Mouse (Mus musculus) v-Abl transformed pro-B cells (cell line): ENCODE measurements at regions not wholly inside any gene's neighbourhood (a gene's known extent, or its start where the extent isn't known, plus 50 kb on each side); places are given as distances from the start of the nearest gene placed in this dataset.
"Not testable (repeated sequence)": the region's sequence is repeated elsewhere in the genome, so short reads cannot be mapped to it uniquely, and the experiment has no call there.

Source experiments
- in situ Hi-C, 2 experiments: fragments of 400-800 bp; cut with MboI; formaldehyde crosslinking; loops; one replicate each; pipeline ENCODE4 v1.15.1; 2025; ENCODE audit not compliant: unreplicated experiment in 2 of 2

DNA sequence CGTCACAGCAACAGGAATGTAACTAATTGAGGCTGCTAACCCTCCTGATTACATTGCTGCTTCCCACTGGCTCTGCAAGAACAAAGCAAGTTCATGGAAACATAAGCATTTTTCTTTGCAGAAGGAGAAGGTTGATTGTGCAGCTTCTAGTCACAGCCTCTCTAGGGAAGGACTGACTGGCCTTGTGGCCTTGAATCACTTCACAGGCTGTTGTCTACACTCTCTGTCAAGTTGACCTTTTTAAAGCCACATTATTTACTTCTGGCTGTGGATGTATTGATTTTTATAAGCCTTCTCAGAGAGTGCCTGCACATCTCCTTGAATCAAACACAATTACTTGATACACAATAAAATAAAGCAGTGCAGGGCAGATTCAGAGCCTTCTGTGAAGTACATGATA, 251.8 kb upstream of the Myo3a start:
- in situ Hi-C loops = no loop called here

DNA sequence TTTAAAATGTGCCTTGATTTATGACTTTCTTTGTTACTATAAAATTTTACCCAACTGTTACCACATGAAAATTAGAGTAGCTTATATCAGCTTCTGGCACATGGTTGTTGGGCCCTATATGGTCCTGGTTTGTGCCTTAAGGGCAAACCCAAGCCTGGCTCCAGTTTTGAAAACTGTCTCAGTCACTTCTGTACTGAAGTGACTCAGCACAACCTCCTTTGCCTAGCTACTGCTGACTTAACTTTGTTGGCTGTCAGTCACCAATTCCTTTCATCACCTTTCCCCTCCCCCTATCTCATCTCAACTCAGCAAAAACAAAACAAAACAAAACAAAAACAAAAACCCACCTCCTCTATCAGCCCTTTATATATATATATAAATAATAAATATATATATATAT, 251.0 kb upstream of the Myo3a start:
- in situ Hi-C loops = no loop called here

DNA sequence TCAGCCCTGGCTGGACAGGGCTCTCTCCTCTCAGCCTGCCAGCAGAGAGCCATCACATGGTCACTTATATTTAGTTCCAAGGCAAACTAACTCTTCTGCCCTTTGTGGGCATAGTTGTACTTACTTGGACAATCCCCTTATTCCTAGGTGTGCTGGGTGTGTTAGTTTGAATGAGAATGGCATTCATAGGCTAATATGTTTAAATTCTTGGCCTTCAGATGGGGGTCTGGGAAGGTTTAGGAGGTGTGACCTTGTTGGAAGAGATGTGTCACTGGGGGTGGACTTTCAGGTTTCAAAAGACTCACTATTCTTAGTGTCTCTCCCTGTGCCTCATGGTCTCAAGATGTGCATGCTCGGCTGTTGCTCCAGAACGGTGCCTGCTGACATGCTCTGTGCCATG, 250.5 kb upstream of the Myo3a start:
- in situ Hi-C loops = no loop called here

DNA sequence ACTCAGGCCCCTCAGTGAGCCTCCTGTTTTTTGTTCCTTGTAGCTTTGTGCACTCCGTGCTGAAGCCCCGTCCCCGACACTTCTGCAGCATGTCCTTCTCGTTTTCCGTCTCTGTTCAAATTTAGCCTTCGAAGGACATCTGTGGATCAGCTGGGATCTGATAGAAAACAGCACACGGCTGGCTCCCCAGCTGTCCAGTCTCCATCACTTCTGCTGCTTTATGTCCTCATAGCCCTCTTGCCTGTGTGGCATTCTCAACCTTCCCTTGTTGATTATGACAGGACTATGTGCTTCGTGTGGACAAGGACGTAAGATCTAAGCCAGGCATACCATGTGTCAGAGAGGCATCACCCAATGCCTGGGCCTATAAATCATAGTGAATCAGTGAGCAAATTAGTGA, 247.1 kb upstream of the Myo3a start:
- in situ Hi-C loops = no loop called here

DNA sequence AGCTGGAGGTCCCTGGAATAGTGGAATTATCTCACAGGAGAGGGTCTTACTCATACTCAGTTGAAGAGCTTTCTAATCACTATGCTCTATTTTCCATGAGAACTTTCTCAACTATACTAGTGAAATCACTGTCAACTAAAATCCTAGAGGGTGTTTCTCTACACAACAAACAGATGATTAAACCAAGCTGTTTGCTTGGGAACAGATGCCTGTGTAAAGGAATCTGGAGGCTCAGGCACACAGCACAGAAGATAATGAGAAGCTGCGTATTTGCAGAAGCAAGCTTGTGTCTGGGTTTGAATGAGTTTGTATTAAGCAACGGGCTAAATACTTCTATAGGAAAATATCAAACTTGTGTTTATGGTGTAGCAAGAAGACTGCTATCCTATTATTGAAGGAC, 202.9 kb upstream of the Myo3a start:
- in situ Hi-C loops = no loop called here

GRCm38 (mm10) chr2:22026794-22027193, 200.5 kb upstream of the Myo3a start:
- in situ Hi-C loops = no loop called here

- in situ Hi-C loops = no loop called here
Measured at GRCm38 (mm10) chr2:22028569-22028968, 198.7 kb upstream of the Myo3a start.

DNA sequence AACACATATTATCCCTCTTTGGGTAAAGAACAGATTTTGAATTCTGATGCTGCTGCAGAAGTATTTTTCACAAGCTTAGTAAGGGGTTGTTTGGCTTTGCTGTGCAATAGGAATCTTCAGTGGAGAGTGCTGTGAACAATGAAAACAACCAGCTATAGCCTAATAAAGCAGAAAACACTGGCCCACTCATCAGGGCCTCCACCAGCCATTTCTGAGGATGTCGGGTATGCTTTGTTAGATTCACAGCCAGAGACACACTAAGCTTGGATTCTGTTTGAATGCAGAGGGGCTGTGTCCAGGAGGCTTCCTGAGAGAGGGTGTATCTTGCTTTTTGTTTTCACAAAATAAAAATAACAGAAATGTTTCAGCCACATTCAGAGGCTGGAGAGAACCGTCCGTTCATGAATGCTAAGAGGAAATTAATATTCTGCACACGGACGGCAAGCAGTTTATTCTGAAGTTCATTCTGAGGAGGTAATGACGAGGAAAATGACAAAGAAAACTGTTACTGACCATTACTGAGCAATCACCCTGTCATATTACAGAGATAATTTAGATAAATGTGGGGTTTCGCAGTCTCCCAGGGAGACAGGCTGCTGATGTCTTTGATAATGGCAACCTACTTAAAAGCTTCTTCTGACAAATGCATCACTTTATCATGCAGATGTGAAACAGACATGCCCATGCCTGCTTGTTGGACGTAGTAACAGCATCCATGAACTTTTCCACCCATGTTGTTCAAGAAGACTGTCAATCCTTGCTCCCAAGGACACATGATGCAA, 198.1 kb upstream of the Myo3a start:
- in situ Hi-C loops = no loop called here

DNA sequence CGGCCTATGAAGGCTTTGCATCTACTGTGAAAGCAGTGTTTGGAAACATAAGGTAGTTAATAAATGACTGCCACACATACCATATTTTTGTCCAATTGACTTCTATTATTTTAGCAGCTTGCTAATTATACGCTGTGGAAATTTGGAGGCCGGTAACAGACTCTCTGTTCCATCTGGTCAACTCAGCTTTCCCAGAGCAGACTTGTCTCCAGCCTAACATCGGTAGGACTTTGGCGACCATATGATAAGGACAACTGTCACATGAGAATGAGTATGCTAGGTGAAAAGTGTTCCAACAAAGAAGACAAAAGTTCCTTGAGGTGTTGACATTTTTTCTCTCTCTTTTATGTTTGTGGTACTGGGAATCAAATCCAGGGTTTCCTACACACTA, 197.5 kb upstream of the Myo3a start:
- in situ Hi-C loops = no loop called here

DNA sequence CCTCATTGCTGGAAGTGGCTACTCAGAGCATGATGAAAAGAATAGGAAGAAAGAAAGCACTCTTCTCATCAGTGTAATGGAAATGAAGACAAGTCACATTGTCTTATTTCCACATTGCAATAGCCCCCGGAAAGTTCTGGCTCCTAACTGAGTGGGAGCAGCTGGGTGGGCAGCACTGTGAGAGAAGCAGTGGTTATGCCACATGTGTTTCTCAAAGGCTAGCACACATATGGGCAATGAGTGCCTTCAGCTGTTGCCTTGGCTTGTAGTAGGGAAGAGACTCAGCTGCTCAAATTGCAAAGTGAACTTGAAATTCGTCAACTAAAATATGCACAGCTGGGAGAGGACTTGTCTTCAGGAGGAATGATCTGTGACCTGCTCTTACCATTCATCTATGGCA, 190.5 kb upstream of the Myo3a start:
- in situ Hi-C loops = no loop called here

DNA sequence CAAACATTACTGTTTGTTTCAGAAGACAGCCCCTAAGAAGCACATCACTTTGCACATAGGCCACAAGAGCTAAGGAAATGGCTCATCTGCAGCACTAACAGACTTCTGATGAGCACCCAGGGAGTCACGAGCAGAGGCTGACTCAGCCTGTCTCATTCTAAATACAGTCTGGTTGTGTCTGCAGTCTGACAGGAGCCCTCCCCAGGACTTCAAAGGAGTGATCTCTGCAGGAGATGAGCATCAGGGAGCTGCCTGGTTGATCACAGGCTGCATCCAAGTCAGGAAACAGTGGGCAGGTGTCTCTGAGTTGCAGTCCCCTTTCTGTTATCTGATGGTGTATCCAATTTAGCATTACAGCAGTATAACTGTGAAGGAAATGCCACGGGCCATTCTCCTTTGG, 188.5 kb upstream of the Myo3a start:
- in situ Hi-C loops = no loop called here

DNA sequence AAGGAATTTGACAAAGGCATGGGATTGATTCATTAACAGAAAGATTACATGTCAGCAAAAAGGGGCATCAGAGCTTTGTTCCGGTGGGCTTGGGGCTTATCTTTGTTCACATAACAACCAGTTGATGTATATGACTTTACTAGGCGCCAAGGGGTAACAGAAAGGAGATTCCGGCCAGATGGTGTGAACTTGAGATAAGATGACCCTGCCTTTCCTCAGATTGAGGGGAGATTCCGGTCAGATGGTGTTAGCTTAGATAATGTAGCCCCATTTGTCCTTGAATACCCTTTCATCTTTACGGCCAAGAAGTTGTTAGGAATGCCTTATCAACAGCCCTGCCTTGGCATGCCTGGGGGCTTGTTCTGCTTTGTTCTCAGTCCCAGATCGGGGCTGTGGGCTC, 183.4 kb upstream of the Myo3a start:
- in situ Hi-C loops = not testable (repeated sequence)

- in situ Hi-C loops = no loop called here
Measured at GRCm38 (mm10) chr2:22044949-22045348, 182.4 kb upstream of the Myo3a start.

DNA sequence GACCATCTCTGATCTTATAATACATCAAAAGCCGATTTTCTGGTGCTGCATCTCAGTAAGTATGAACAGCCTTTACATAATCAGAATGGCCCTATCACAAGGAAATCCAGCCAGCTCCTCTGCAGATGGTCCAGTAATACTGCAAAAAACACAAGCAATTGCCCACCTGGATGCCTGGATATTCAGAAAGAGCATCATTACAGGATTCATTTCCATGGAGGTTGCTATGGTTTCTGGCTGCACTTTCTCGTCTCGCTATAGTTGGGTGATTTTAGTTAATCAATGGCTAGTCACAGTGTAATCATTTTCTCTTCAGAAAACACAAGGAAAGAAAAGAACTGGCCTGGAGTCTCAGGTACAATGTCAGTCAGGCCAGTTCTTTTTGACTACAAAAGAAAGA, 179.8 kb upstream of the Myo3a start:
- in situ Hi-C loops = no loop called here

DNA sequence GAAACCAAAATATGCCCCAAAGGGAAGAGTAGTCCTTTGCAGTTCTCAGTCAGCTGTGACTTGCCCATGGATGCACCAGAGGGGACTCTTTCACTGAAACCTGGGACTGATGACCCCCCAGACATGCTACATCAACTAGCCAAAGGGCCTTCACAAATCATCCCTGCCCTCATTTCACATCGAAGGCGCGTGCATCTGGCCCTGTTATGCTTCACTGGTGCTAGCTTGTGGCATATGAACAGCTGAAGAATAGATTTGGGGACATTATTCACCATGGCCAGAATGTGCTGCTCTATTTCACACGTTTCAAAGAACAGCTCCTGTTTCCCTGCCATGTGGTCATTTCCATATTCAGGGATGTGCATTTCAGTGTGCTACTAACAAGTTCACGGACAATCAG, 160.8 kb upstream of the Myo3a start:
- in situ Hi-C loops = no loop called here

DNA sequence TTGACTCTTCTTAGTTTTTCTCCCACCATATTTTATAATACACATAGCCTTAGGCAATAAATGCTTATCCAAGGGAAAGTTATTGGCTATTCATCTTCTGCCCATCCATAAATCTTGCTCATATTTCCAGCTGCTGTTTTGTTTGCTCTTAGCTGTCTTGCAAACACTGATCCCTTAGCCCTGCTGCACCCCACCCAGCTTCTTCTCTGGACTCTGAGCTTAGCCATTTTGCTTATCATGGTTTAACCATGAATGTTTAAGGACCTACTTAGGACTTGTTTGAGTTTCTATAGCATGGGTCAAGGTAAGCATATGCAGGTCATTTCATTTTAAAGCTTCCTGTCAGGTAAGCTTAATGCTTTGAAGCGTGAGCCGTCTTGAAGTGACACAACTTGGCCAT, 130.5 kb upstream of the Myo3a start:
- in situ Hi-C loops = no loop called here

DNA sequence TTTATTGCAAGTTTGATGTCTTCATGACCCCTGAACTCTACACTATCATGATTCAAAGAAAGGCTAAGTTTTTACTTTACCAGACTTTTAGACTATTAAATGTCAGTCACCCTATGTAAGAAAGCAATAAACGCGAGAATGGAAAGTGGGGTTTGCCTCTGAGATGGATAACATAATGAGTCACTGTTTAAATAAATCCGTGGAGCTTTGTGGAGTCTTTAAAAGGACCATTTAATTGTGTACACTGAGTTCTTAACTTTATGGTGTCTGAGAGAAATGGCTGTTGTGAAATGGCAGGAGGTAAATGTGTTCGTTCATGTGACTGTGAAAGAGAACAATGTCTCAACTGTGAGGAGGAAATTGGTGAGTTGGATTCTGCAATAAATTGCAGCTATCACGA, 122.2 kb upstream of the Myo3a start:
- in situ Hi-C loops = no loop called here

DNA sequence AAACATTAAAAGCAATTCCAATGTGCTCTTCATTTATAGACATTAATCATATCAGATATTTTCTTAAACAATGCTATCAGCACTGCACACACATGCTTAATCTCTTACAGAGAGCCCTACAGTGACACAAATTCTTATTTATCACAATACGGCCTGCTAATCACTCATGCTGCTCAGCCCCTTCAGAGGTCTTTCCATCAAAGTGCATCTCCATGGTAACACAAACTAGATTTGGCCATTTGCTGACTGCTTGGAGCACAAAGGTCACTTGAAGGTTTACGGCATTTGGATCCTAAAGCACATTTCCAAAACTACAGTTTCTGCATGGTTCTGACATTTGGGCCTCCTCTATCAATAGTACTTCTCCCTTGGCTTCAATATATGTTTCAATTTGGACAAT, 77.6 kb upstream of the Myo3a start:
- in situ Hi-C loops = no loop called here

- in situ Hi-C loops = no loop called here
Measured at GRCm38 (mm10) chr2:22156576-22156975, 70.7 kb upstream of the Myo3a start.

DNA sequence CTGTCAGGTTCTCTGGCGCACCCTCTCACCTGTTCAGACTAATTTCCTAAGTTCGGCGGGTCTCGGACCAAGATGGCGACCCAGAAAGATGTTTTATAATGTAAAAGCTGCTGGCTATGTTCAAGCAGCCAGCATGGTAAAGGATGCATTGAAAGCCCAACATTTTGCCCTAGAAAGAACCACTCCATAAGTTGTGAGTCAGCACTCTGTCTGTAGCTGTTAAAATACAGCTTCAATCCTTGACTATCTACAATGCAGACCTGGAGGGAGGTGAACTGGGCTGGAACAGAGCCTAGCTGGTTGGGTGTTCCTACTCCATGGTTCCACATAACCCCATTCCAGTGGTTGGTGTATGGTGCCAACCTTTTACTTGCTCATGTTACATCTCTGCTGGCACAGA, 61.9 kb upstream of the Myo3a start:
- in situ Hi-C loops = no loop called here

DNA sequence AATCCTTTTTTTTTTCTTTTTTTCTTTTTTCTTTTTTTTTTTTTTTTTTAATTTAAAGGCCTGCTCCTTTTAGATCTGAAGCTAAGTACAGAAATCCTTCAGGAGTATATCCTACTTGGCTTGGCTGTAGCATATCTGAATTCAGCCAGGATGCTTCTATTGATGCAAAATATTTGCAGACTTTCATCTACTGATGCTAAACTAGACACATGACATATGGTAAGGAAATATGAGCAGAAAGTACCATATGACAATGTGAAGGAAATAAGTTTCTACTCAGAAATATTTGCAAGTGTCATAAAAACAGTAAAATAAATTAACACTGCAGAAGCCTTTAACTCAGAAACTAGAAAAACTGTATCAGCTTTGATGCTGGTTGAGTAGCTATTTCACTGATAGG, 61.4 kb upstream of the Myo3a start:
- in situ Hi-C loops = no loop called here
